ENCODE assay signal across 17 mouse cellular contexts in the genomic region with DNA sequence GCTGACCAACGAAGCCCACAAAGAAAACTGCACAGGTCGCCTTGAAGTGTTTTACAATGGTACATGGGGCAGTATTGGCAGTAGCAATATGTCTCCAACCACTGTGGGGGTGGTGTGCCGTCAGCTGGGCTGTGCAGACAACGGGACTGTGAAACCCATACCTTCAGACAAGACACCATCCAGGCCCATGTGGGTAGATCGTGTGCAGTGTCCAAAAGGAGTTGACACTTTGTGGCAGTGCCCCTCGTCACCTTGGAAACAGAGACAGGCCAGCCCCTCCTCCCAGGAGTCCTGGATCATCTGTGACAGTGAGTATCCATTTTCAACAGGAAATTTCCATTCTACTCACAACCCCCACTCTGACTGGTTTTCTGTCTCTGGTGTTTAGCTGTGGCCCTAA. TPM values are rescaled to one million over a fixed set of nuclear protein-coding genes. Genes with fewer than 3 reads are reported as not detected.
A peak's percentile ranks its signal among the peaks of the same experiment; 100 is the strongest.
DNase-seq lines count a peak whose midpoint lies in the region; ATAC-seq and TF ChIP-seq lines count a peak whose summit lies in the region.
"Had no signal": no experiment of that assay in that cellular context is flagged by ENCODE, and none has a peak within 500 bp of the region (broad histone marks: within the 10 kb centered on the region; RNA-seq: fewer than 3 reads in every experiment).

No protein-coding gene starts in this region.

- H3K4me1 ChIP-seq in hindbrain, postnatal 0 days (ENCODE audit: insufficient read depth, low read length) = no peaks in the 10 kb centered on the region
- 0 out of 2 replicates have a peak, but pooled peaks cover 5% of the 10 kb centered on the region for H3K4me1 ChIP-seq in hindbrain, embryonic 10.5 days (replicated peaks)
- H3K4me1 ChIP-seq in brown adipose tissue, adult 24 weeks (ENCODE audit: control insufficient read depth, insufficient read depth, insufficient read length, low read length) = no peaks in the 10 kb centered on the region
- H3K4me1 ChIP-seq: embryonic facial prominence, embryonic 15.5 days had no signal

- H3K36me3 ChIP-seq in hindbrain, postnatal 0 days (ENCODE audit: insufficient read depth, low read length) = no peaks in the 10 kb centered on the region
- H3K36me3 ChIP-seq in hindbrain, embryonic 10.5 days = no peaks in the 10 kb centered on the region
- H3K36me3 ChIP-seq: embryonic facial prominence, embryonic 15.5 days had no signal

- WGBS in hindbrain, postnatal 0 days = 44% methylated on average over 6 of the region's 6 CpGs
- 54% methylated on average over 6 of the region's 6 CpGs for WGBS in hindbrain, embryonic 10.5 days

- no peaks in the 10 kb centered on the region for H3K27me3 ChIP-seq in hindbrain, postnatal 0 days (ENCODE audit: insufficient read depth, low read length)
- no peaks in the 10 kb centered on the region for H3K27me3 ChIP-seq in hindbrain, embryonic 10.5 days (ENCODE audit: insufficient read depth, poor library complexity, severe bottlenecking)
- H3K27me3 ChIP-seq: embryonic facial prominence, embryonic 15.5 days had no signal

- no peak overlapping the region for H3K27ac ChIP-seq in hindbrain, postnatal 0 days
- H3K27ac ChIP-seq in hindbrain, embryonic 10.5 days = no peak overlapping the region
- no peak overlapping the region; the same call in 1 of the 2 replicates for H3K27ac ChIP-seq in brown adipose tissue, adult 24 weeks (replicated peaks; ENCODE audit: low read depth, low read length)
- H3K27ac ChIP-seq: embryonic facial prominence, embryonic 15.5 days had no signal

- no peaks in the 10 kb centered on the region for H3K9me3 ChIP-seq in hindbrain, postnatal 0 days (ENCODE audit: low read length)
- no peaks in the 10 kb centered on the region for H3K9me3 ChIP-seq in hindbrain, embryonic 10.5 days
- H3K9me3 ChIP-seq: embryonic facial prominence, embryonic 15.5 days had no signal

- H3K4me3 ChIP-seq in hindbrain, postnatal 0 days (ENCODE audit: low read length) = no peak overlapping the region
- no peak overlapping the region for H3K4me3 ChIP-seq in hindbrain, embryonic 10.5 days
- H3K4me3 ChIP-seq in brown adipose tissue, adult 24 weeks (ENCODE audit: insufficient read depth, low read depth, low read length) = peak overlapping the region; percentile 19; the same call in 1 of the 2 replicates
- H3K4me3 ChIP-seq: embryonic facial prominence, embryonic 15.5 days had no signal

- no peak for TF ChIP-seq CTCF in hindbrain, postnatal 0 days (IDR thresholded peaks at IDR 0.05; ENCODE audit: low read depth)

- peak; percentile 77; the same call in 1 of the 2 replicates for ATAC-seq in hindbrain, postnatal 0 days
- ATAC-seq in megakaryocyte progenitor cell, adult 5-6 weeks (replicated peaks; ENCODE audit: poor library complexity) = peak; percentile 43
- ATAC-seq: CD4-positive, CD25-positive, alpha-beta regulatory T cell, adult 4 months; forebrain, postnatal 0 days; intestine, postnatal 0 days had no signal

- DNase-seq in hindbrain, postnatal 0 days (ENCODE audit: low spot score) = peak; percentile 45
- no peak for DNase-seq in hindbrain, embryonic 10.5 days (ENCODE audit: low spot score)
- DNase-seq in 416B (ENCODE audit: low read depth) = peak; percentile 71
- DNase-seq in adrenal gland, postnatal 10 days = no peak
- DNase-seq in frontal cortex, postnatal 14 days (ENCODE audit: low spot score in 2 of 2) = no peak
- DNase-seq: adrenal gland, adult 8-10 months; cerebellum, adult 11 months; forebrain, postnatal 0 days; heart, adult 18-20 months; heart, postnatal 36 days; lung, adult 2 months had no signal

- no peak overlapping the region for H3K9ac ChIP-seq in hindbrain, postnatal 0 days (replicated peaks; ENCODE audit: low read length)
- H3K9ac ChIP-seq: embryonic facial prominence, embryonic 15.5 days; forebrain, postnatal 0 days had no signal

- 0 out of 2 replicates have a peak overlapping the region, but pooled peaks have one; percentile 13 for H3K4me2 ChIP-seq in hindbrain, postnatal 0 days (ENCODE audit: low read depth, low read length)
- H3K4me2 ChIP-seq: embryonic facial prominence, embryonic 15.5 days had no signal

RNA-seq across cellular contexts. Expression of a gene that starts 15.9 kb away (rescaled TPM):
- total RNA-seq in hindbrain, postnatal 0 days (2014; rRNA removed) = 0.54 and 1.5 TPM in 2 replicates
- polyA plus RNA-seq in hindbrain, postnatal 0 days (2015; fragmentation: Nextera tagmentation; extraction: Ambion mirVana) = 1.7 and 2.1 TPM in 2 replicates
- not detected in 2 replicates for polyA plus RNA-seq in hindbrain, embryonic 10.5 days (2016; fragmentation: Nextera tagmentation; extraction: Ambion mirVana)
- polyA plus RNA-seq in brown adipose tissue, adult 24 weeks (2012; ENCODE audit: insufficient read depth, insufficient read length, missing spikeins) = 6.8 and 12.0 TPM in 2 replicates
- total RNA-seq in megakaryocyte progenitor cell, adult 5-6 weeks (2015) = 0.76 and 0.86 TPM in 2 replicates
- 2.7 TPM in 2 replicates for total RNA-seq in megakaryocyte progenitor cell, adult 5-6 weeks (2017)
- 10 to 100 TPM in 1 of 2 experiments, 1 to 10 TPM in 1; 9.8 to 20.8 TPM for total RNA-seq in adrenal gland, postnatal 10 days (2021)
- polyA plus RNA-seq: limb, embryonic 11.5 days had no signal

Comparison
In these comparisons a context has a peak if more than half of its experiments do, and no peak if none do; other contexts are left out.
1. DNase-seq: peak in hindbrain, postnatal 0 days (single experiment) and 416B (single experiment); none in hindbrain, embryonic 10.5 days (single experiment), adrenal gland, postnatal 10 days (single experiment) and frontal cortex, postnatal 14 days (0 of 2).